Mouse (Mus musculus): Measurements from ENCODE around the gene Npas1. TPM values are rescaled to one million over a fixed set of nuclear protein-coding genes. Genes with fewer than 3 reads are reported as not detected.

The Npas1 gene
- polyA plus RNA-seq, 1 experiment = 0.05 TPM

DNA sequence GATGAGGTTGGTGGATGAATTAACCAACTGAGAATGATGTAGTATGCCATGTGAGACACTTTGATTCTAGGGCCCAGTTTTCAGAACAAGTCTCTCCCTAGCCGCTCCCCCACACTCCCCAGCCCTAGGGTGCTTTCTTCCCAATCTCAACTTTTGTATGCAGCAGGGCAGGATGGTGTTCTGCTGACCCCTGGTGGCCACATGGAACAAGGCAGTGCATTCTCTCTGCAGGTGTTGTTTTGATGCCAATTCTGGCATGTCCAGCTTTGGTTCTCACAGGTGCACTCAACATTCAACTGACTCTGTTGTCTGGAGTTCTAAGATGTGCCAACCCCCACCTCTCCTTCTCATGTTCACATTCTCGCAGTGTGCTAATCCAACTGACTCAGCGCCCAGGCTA, 14.2 kb upstream of the Npas1 start:
- TF ChIP-seq CTCF (IDR thresholded peaks at IDR 0.05; ENCODE audit: extremely low read depth, insufficient read length, insufficient replicate concordance, low read depth, low read length) = peak; percentile 94; the same call in 1 of the 2 replicates
- no peak for TF ChIP-seq POLR2A (IDR thresholded peaks at IDR 0.05; ENCODE audit: low read depth, low read length)
- no peak overlapping the region for H3K27ac ChIP-seq (ENCODE audit: insufficient read depth, low read depth, low read length)
- H3K36me3 ChIP-seq (ENCODE audit: control insufficient read depth, insufficient read depth, low read length) = no peaks in the 10 kb centered on the region; the same call in 1 of the 2 replicates
- no peaks in the 10 kb centered on the region for H3K27me3 ChIP-seq (ENCODE audit: control insufficient read depth, insufficient read depth, low read length)
- H3K4me3 ChIP-seq (ENCODE audit: low read depth, low read length) = no peak overlapping the region
- WGBS = 35% methylated on average over 3 of the region's 3 CpGs
- H3K4me1 ChIP-seq (ENCODE audit: control insufficient read depth, insufficient read depth, insufficient read length, low read length) = no peaks in the 10 kb centered on the region

DNA sequence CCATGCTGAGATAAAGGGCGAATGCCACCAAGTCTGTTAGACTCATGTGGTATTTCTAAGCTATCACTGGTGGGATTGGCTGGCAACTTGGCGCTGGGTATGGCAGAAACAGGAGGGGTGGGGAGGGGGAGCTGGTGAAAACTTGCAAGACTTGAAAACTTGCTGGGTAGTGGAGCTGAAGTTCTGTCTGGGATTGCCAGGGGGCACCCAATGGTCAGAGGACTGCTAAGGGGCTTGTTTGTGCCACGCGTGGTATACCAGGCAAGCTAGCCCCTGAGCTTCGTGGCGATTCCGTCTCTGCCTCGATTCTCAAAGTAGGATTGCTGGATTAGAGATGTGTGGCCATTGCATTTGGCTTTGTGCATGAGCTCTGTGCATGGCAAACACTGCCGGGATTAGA, 12.4 kb upstream of the Npas1 start:
- H3K36me3 ChIP-seq (ENCODE audit: control insufficient read depth, insufficient read depth, low read length) = no peaks in the 10 kb centered on the region
- no peak overlapping the region for H3K4me3 ChIP-seq (ENCODE audit: low read depth, low read length)
- H3K27ac ChIP-seq (ENCODE audit: insufficient read depth, low read depth, low read length) = no peak overlapping the region
- 87% methylated on average over 9 of the region's 9 CpGs for WGBS
- TF ChIP-seq POLR2A (IDR thresholded peaks at IDR 0.05; ENCODE audit: low read depth, low read length) (no peak), CTCF (IDR thresholded peaks at IDR 0.05; ENCODE audit: extremely low read depth, insufficient read length, insufficient replicate concordance, low read depth, low read length) (no peak)
- H3K4me1 ChIP-seq (ENCODE audit: control insufficient read depth, insufficient read depth, insufficient read length, low read length) = no peaks in the 10 kb centered on the region
- no peaks in the 10 kb centered on the region for H3K27me3 ChIP-seq (ENCODE audit: control insufficient read depth, insufficient read depth, low read length)

DNA sequence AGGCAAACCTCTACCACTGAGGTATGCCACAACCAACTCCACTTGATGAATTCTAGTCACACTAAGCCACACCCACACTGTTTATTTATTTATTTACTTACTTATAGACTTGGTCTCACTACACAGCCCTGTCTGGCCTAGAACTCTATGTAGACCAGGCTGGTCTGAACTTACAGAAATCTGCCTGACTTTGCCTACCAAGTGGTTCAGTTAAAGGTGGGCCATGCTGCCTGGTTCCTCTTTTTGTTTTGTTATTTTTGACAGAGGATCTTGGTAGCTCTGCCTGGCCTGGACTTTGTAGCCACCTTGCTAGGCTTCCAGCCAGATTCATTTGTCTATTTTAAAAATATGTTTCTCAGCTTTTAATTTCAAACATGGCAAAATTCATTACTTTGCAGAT, 11.3 kb upstream of the Npas1 start:
- Histone ChIP-seq H3K27me3 (ENCODE audit: control insufficient read depth, insufficient read depth, low read length) (no peaks in the 10 kb centered on the region), H3K27ac (ENCODE audit: insufficient read depth, low read depth, low read length) (no peak overlapping the region), H3K4me1 (ENCODE audit: control insufficient read depth, insufficient read depth, insufficient read length, low read length) (no peaks in the 10 kb centered on the region), H3K4me3 (ENCODE audit: low read depth, low read length) (no peak overlapping the region), H3K36me3 (ENCODE audit: control insufficient read depth, insufficient read depth, low read length) (no peaks in the 10 kb centered on the region)
- TF ChIP-seq CTCF (IDR thresholded peaks at IDR 0.05; ENCODE audit: extremely low read depth, insufficient read length, insufficient replicate concordance, low read depth, low read length) (no peak), POLR2A (IDR thresholded peaks at IDR 0.05; ENCODE audit: low read depth, low read length) (no peak)

DNA sequence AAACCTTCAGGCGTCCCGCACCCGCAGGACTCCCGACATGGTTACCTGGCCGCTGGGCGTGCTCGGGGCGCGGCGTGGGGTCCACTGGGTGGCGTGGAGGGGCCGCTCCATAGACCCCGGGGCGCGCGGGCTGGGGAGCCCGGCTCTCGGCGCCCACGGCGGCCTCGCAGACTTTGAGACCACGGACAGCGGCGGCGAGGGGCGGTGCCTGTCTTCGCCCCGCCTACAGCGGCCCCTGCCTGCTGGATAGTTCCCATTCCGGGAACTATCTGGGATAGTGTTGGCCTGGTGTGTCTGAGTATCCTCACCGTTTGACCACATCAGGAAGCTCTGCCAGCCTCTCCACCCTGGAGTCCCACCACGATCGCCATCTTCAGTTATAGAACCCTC, 933 bp downstream of the Npas1 start:
- 4% methylated on average over 34 of the region's 34 CpGs for WGBS
- peaks cover 44% of the 10 kb centered on the region for H3K27me3 ChIP-seq (ENCODE audit: control insufficient read depth, insufficient read depth, low read length)

DNA sequence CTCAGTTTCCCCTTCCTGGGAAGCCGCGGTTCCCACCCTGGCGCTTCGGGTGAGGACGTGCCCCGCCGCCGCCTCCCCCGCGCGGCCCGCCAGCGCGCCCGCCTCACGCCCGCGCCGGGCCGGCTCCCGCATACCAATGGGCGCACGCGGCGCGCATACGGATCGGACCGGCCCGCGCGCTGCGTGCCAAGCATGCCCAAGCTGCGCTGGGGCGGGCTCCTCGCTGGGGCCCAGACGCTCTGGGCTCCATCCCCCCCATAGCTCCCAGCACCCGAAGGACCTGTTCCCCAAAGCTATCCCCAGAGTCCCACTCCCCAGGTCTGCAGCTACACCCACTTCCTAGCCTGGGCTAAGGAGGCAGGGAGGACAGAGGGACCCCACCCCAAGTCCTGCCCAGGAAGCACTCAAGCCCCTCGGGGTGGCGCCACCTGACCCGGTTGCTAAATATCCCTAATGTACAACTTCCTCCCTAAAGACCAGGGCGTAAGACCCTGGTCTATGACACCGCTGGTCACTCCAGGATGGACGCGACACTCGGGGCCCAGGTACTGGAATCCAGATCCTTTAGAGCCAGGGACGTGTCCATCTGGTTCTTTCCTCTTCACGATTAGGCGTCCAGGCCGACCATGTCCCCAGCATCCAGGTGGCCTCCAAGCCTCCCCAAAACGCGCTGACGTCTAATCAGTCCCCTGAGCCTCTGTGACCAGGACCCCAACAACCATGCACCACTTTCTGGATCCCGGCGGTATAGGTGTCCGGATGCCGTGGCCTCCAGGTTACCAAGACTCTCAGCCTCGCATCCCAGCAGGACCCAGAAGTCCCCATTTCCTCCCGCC, 1.5 kb downstream of the Npas1 start:
- peaks cover 4% of the 10 kb centered on the region; the same call in 1 of the 2 replicates for H3K4me1 ChIP-seq (ENCODE audit: control insufficient read depth, insufficient read depth, insufficient read length, low read length)
- WGBS = 3% methylated on average over 57 of the region's 59 CpGs
- H3K27me3 ChIP-seq (ENCODE audit: control insufficient read depth, insufficient read depth, low read length) = peaks cover 44% of the 10 kb centered on the region
- TF ChIP-seq CTCF (IDR thresholded peaks at IDR 0.05; ENCODE audit: extremely low read depth, insufficient read length, insufficient replicate concordance, low read depth, low read length) = no peak
- TF ChIP-seq POLR2A (IDR thresholded peaks at IDR 0.05; ENCODE audit: low read depth, low read length) = no peak
- no peak overlapping the region for H3K27ac ChIP-seq (ENCODE audit: insufficient read depth, low read depth, low read length)
- peak overlapping the region; percentile 26 for H3K4me3 ChIP-seq (ENCODE audit: low read depth, low read length)
- H3K36me3 ChIP-seq (ENCODE audit: control insufficient read depth, insufficient read depth, low read length) = no peaks in the 10 kb centered on the region

More for the DNA sequence above, 933 bp downstream of the Npas1 start:
- peaks cover 4% of the 10 kb centered on the region; the same call in 1 of the 2 replicates for H3K4me1 ChIP-seq (ENCODE audit: control insufficient read depth, insufficient read depth, insufficient read length, low read length)
- no peak overlapping the region for H3K27ac ChIP-seq (ENCODE audit: insufficient read depth, low read depth, low read length)
- H3K4me3 ChIP-seq (ENCODE audit: low read depth, low read length) = peak overlapping the region; percentile 26
- TF ChIP-seq POLR2A (IDR thresholded peaks at IDR 0.05; ENCODE audit: low read depth, low read length) = no peak
- no peak for TF ChIP-seq CTCF (IDR thresholded peaks at IDR 0.05; ENCODE audit: extremely low read depth, insufficient read length, insufficient replicate concordance, low read depth, low read length)
- no peaks in the 10 kb centered on the region for H3K36me3 ChIP-seq (ENCODE audit: control insufficient read depth, insufficient read depth, low read length)

DNA sequence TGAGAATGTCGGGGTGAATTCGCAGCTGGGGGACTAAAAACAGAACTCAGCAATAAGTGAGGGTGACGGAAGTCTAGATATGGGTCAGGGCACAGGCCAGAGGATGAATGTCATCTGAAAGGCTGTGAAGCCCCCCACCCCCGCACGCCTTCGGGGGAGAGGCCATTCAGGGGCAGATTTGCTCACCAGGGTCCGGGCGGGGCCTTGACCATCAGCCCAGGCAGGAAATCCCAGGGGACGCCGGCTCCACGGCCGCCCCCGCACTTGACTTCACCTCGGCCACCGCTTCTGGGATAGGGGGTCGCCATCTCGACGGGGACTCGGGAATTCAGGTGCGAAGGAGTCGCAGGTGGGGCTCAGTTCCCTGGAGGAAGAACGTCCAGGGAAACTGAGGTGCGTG, 2.2 kb downstream of the Npas1 start:
- Histone ChIP-seq H3K27ac (ENCODE audit: insufficient read depth, low read depth, low read length) (no peak overlapping the region), H3K27me3 (ENCODE audit: control insufficient read depth, insufficient read depth, low read length) (peaks cover 44% of the 10 kb centered on the region), H3K36me3 (ENCODE audit: control insufficient read depth, insufficient read depth, low read length) (no peaks in the 10 kb centered on the region), H3K4me1 (ENCODE audit: control insufficient read depth, insufficient read depth, insufficient read length, low read length) (peaks cover 4% of the 10 kb centered on the region; the same call in 1 of the 2 replicates), H3K4me3 (ENCODE audit: low read depth, low read length) (no peak overlapping the region)
- 6% methylated on average over 23 of the region's 23 CpGs for WGBS
- no peak for TF ChIP-seq CTCF (IDR thresholded peaks at IDR 0.05; ENCODE audit: extremely low read depth, insufficient read length, insufficient replicate concordance, low read depth, low read length)
- TF ChIP-seq POLR2A (IDR thresholded peaks at IDR 0.05; ENCODE audit: low read depth, low read length) = no peak

DNA sequence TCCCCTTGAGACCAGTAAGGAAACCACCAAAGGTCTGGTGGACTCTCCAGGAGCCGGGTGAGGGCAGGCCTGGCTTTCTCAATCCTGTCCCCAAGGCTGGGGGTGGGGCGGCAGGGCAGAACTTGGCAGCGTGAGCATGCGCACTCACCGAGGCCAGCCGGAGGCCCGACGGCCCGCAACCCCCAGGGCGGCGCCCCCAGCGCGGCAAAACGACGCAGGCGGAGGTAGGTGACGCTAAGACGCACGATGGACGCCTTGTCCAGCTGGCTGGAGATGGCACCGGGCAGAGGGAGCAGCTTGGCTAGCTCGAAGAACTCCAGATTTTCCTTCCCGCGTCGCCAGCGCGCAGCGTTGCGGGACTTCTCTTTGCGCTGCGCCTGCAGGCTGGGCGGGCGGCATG, 3.1 kb downstream of the Npas1 start:
- peaks cover 5% of the 10 kb centered on the region for H3K4me1 ChIP-seq (ENCODE audit: control insufficient read depth, insufficient read depth, insufficient read length, low read length)
- H3K27me3 ChIP-seq (ENCODE audit: control insufficient read depth, insufficient read depth, low read length) = peaks cover 44% of the 10 kb centered on the region
- no peaks in the 10 kb centered on the region for H3K36me3 ChIP-seq (ENCODE audit: control insufficient read depth, insufficient read depth, low read length)
- peak overlapping the region; percentile 38 for H3K4me3 ChIP-seq (ENCODE audit: low read depth, low read length)
- 6% methylated on average over 33 of the region's 33 CpGs for WGBS
- TF ChIP-seq CTCF (IDR thresholded peaks at IDR 0.05; ENCODE audit: extremely low read depth, insufficient read length, insufficient replicate concordance, low read depth, low read length) (no peak), POLR2A (IDR thresholded peaks at IDR 0.05; ENCODE audit: low read depth, low read length) (no peak)
- no peak overlapping the region for H3K27ac ChIP-seq (ENCODE audit: insufficient read depth, low read depth, low read length)
